Mouse (Mus musculus) brown adipose tissue, adult 24 weeks (tissue): ENCODE data around the gene Troap. TPM values are rescaled to one million over a fixed set of nuclear protein-coding genes. Genes with fewer than 3 reads are reported as not detected.
"Not testable (repeated sequence)": the region's sequence is repeated elsewhere in the genome, so short reads cannot be mapped to it uniquely, and the experiment has no call there.

ENCODE experiments used
- H3K27ac ChIP-seq: fragments of 200-500 bp; replicated peaks from 2 replicates; pipeline ENCODE4 v1.5.1; 2012; ENCODE audit warnings: low read depth, mild to moderate bottlenecking, low read length
- H3K4me1 ChIP-seq: fragments of 200-500 bp; 2 replicates; pipeline ENCODE4 v1.6.1; 2012; ENCODE audit warnings: low read length, mixed read lengths; ENCODE audit not compliant: control insufficient read depth, insufficient read depth, insufficient read length
- H3K4me3 ChIP-seq: fragments of 200-500 bp; 2 replicates; pipeline ENCODE4 v1.5.1; 2012; ENCODE audit warnings: low read depth, mild to moderate bottlenecking, low read length, moderate library complexity; ENCODE audit not compliant: insufficient read depth
- polyA plus RNA-seq: library from polyadenylated mRNA; stranded (reverse); fragments of >200 nt; gene quantifications from 2 replicates; pipeline ENCODE4 v1.2.4, GENCODE M21; 2012; ENCODE audit not compliant: missing spikeins, insufficient read depth, insufficient read length

Troap gene
- polyA plus RNA-seq, 1 experiment = not detected

GRCm38 (mm10) chr15:99065557-99066165 lies 8.7 kb upstream of the Troap start:
- H3K27ac ChIP-seq = no peak overlapping the region
- no peak overlapping the region for H3K4me3 ChIP-seq
- no peaks in the 10 kb centered on the region for H3K4me1 ChIP-seq

GRCm38 (mm10) chr15:99071988-99072387 lies 2.4 kb upstream of the Troap start:
- H3K4me1 ChIP-seq = peaks cover 3% of the 10 kb centered on the region
- no peak overlapping the region for H3K27ac ChIP-seq

GRCm38 (mm10) chr15:99074600-99075333 lies 392 bp downstream of the Troap start:
- Histone ChIP-seq H3K27ac (peak overlapping the region; percentile 76), H3K4me1 (peaks cover 3% of the 10 kb centered on the region), H3K4me3 (peak overlapping the region; percentile 72)

More at GRCm38 (mm10) chr15:99071988-99072387, 2.4 kb upstream of the Troap start:
- H3K4me3 ChIP-seq = no peak overlapping the region

- not testable (repeated sequence) for H3K4me3 ChIP-seq, H3K27ac ChIP-seq, H3K4me1 ChIP-seq
Observed at GRCm38 (mm10) chr15:99076011-99076410, 1.6 kb downstream of the Troap start.

GRCm38 (mm10) chr15:99078181-99078910 lies 4.0 kb downstream of the Troap start:
- Histone ChIP-seq H3K4me1 (peaks cover 3% of the 10 kb centered on the region), H3K4me3 (no peak overlapping the region), H3K27ac (no peak overlapping the region)

GRCm38 (mm10) chr15:99079804-99080203 lies 5.4 kb downstream of the Troap start:
- Histone ChIP-seq H3K4me3 (no peak overlapping the region), H3K27ac (no peak overlapping the region), H3K4me1 (no peaks in the 10 kb centered on the region)

- H3K4me3 ChIP-seq = no peak overlapping the region
Observed at GRCm38 (mm10) chr15:99082322-99082721, 7.9 kb downstream of the Troap start.

GRCm38 (mm10) chr15:99082840-99083239 lies 8.5 kb downstream of the Troap start:
- Histone ChIP-seq H3K4me1 (no peaks in the 10 kb centered on the region), H3K27ac (no peak overlapping the region), H3K4me3 (no peak overlapping the region)

More at GRCm38 (mm10) chr15:99082322-99082721, 7.9 kb downstream of the Troap start:
- Histone ChIP-seq H3K4me1 (no peaks in the 10 kb centered on the region), H3K27ac (no peak overlapping the region)

GRCm38 (mm10) chr15:99083258-99083657 lies 8.9 kb downstream of the Troap start:
- Histone ChIP-seq H3K27ac (no peak overlapping the region), H3K4me3 (no peak overlapping the region), H3K4me1 (no peaks in the 10 kb centered on the region)

GRCm38 (mm10) chr15:99083867-99084557 lies 9.6 kb downstream of the Troap start:
- no peaks in the 10 kb centered on the region for H3K4me1 ChIP-seq
- H3K4me3 ChIP-seq = no peak overlapping the region
- no peak overlapping the region for H3K27ac ChIP-seq

GRCm38 (mm10) chr15:99084618-99085017 lies 10.2 kb downstream of the Troap start:
- no peaks in the 10 kb centered on the region for H3K4me1 ChIP-seq
- no peak overlapping the region for H3K4me3 ChIP-seq
- no peak overlapping the region for H3K27ac ChIP-seq

- H3K27ac ChIP-seq = no peak overlapping the region
- H3K4me3 ChIP-seq = no peak overlapping the region
- no peaks in the 10 kb centered on the region for H3K4me1 ChIP-seq
Observed at GRCm38 (mm10) chr15:99085997-99086396, 11.6 kb downstream of the Troap start.

- no peaks in the 10 kb centered on the region for H3K4me1 ChIP-seq
- H3K27ac ChIP-seq = no peak within 1 kb of the TSS
- no peak within 1 kb of the TSS for H3K4me3 ChIP-seq
Observed at GRCm38 (mm10) chr15:99087253-99088075, 13.1 kb downstream of the Troap start, which contains the start of gene C1ql4. TSS of gene C1ql4 (minus strand) at chr15:99087817.

GRCm38 (mm10) chr15:99088292-99088691 lies 13.9 kb downstream of the Troap start:
- Histone ChIP-seq H3K4me3 (no peak overlapping the region), H3K4me1 (no peaks in the 10 kb centered on the region), H3K27ac (no peak overlapping the region)
